Comparison of ENCODE assay signal across 16 mouse cellular contexts in the genomic region with DNA sequence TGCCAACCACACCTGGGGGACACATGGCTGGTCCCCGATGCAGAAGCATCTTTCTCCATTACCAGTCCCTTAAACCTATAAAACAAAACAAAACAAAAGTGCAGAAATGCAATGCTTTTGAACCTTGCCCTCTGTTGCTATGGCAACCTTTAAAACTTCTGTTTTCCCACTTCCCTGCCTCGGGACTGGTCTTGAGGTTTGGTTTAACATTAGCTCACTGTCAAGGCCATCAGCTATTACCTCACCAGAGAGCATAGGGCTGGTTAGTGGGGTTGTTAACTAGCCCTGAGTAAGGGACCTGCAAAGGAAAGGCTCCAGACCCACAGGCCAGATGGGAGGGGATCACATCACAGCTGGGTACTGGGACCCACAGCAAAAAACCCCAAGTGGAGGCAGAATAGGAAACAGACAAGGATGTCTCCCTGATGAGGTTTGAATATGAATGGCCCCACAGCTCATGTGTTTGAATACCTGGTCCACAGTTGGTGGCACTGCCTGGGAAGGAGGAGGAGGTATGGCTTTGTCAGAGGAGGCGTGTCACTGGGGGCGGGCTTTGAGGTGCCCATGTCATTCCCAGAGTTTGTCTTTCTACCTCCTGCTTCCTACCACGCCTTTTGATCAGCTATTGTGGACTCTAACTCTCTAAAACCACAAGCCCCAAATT. TPM values are rescaled to one million over a fixed set of nuclear protein-coding genes. Genes with fewer than 3 reads are reported as not detected.
DNase-seq lines count a peak whose midpoint lies in the region; ATAC-seq and TF ChIP-seq lines count a peak whose summit lies in the region.
"Had no signal": no experiment of that assay in that cellular context is flagged by ENCODE, and none has a peak within 500 bp of the region (broad histone marks: within the 10 kb centered on the region; RNA-seq: fewer than 3 reads in every experiment).

No protein-coding gene starts in this region.

- TF ChIP-seq POLR2A in small intestine, adult 2 months (IDR thresholded peaks at IDR 0.05; ENCODE audit: low read depth, low read length): no peak

- no peak overlapping the region for H3K9ac ChIP-seq in intestine, embryonic 14.5 days (ENCODE audit: low read length)
- H3K9ac ChIP-seq in liver, embryonic 11.5 days (ENCODE audit: low read depth, low read length): no peak overlapping the region
- H3K9ac ChIP-seq: embryonic facial prominence, embryonic 13.5 days; forebrain, embryonic 15.5 days had no signal

- H3K27ac ChIP-seq in intestine, embryonic 14.5 days (ENCODE audit: low read depth): no peak overlapping the region
- H3K27ac ChIP-seq in liver, embryonic 11.5 days (ENCODE audit: low read depth, low read length): peak overlapping the region; percentile 66
- H3K27ac ChIP-seq in small intestine, adult 2 months (ENCODE audit: insufficient read depth, low read depth, low read length): peak overlapping the region; percentile 13; the same call in 1 of the 2 replicates
- H3K27ac ChIP-seq: embryonic facial prominence, embryonic 13.5 days; forebrain, embryonic 15.5 days had no signal

- peak; percentile 84 for ATAC-seq in intestine, embryonic 14.5 days (replicated peaks; ENCODE audit: low FRiP score, low TSS enrichment, low read depth)
- peak; percentile 68 for ATAC-seq in liver, embryonic 11.5 days (replicated peaks; ENCODE audit: low FRiP score)
- ATAC-seq: forebrain, embryonic 15.5 days; hindbrain, embryonic 16.5 days had no signal

- H3K4me1 ChIP-seq in intestine, embryonic 14.5 days (replicated peaks; ENCODE audit: control insufficient read depth, insufficient read depth, low read length): no peaks in the 10 kb centered on the region
- H3K4me1 ChIP-seq in liver, embryonic 11.5 days (replicated peaks; ENCODE audit: control insufficient read depth, insufficient read depth, low read length): peaks cover 8% of the 10 kb centered on the region; the same call in 1 of the 2 replicates
- H3K4me1 ChIP-seq in small intestine, adult 2 months (ENCODE audit: control insufficient read depth, insufficient read depth, insufficient read length, low read length): peaks cover 18% of the 10 kb centered on the region; the same call in 1 of the 2 replicates
- H3K4me1 ChIP-seq: embryonic facial prominence, embryonic 13.5 days; forebrain, embryonic 15.5 days had no signal

- no peak overlapping the region for H3K4me2 ChIP-seq in intestine, embryonic 14.5 days (ENCODE audit: low read length)
- H3K4me2 ChIP-seq in liver, embryonic 11.5 days: no peak overlapping the region
- H3K4me2 ChIP-seq: embryonic facial prominence, embryonic 13.5 days; forebrain, embryonic 15.5 days had no signal

- no peak overlapping the region for H3K4me3 ChIP-seq in intestine, embryonic 14.5 days (ENCODE audit: low read depth, low read length)
- H3K4me3 ChIP-seq in liver, embryonic 11.5 days (ENCODE audit: low read depth, low read length): no peak overlapping the region
- H3K4me3 ChIP-seq in small intestine, adult 2 months (ENCODE audit: low read depth, low read length): no peak overlapping the region
- H3K4me3 ChIP-seq: embryonic facial prominence, embryonic 13.5 days; forebrain, embryonic 15.5 days had no signal

- no peak for TF ChIP-seq CTCF in small intestine, adult 2 months (IDR thresholded peaks at IDR 0.05; ENCODE audit: extremely low read depth, insufficient read length, insufficient replicate concordance, low read depth, low read length)

- no peaks in the 10 kb centered on the region for H3K9me3 ChIP-seq in intestine, embryonic 14.5 days (ENCODE audit: control insufficient read depth, low read length)
- no peaks in the 10 kb centered on the region for H3K9me3 ChIP-seq in liver, embryonic 11.5 days (ENCODE audit: control insufficient read depth, low read length)
- H3K9me3 ChIP-seq: embryonic facial prominence, embryonic 13.5 days; forebrain, embryonic 15.5 days had no signal

- no peak for DNase-seq in intestine, embryonic 14.5 days (ENCODE audit: low spot score)
- DNase-seq in kidney, adult 8-10 months: peak; percentile 70 to 85
- no peak for DNase-seq in liver, embryonic 11.5 days (ENCODE audit: low spot score)
- DNase-seq in cerebellum, adult 18-20 months: no peak
- no peak for DNase-seq in adrenal gland, postnatal 14 days
- DNase-seq in adipocyte (ENCODE audit: low spot score): no peak
- DNase-seq: adrenal gland, postnatal 25 days; gastrocnemius, postnatal 25 days; layer of hippocampus, postnatal 36 days; thymus, postnatal 36 days had no signal

- WGBS in intestine, embryonic 14.5 days: 64% methylated on average over 5 of the region's 5 CpGs
- WGBS in liver, embryonic 11.5 days: 64% methylated on average over 5 of the region's 5 CpGs
- WGBS in small intestine, adult 2 months: 49% methylated on average over 5 of the region's 5 CpGs

- no peaks in the 10 kb centered on the region for H3K27me3 ChIP-seq in intestine, embryonic 14.5 days (replicated peaks; ENCODE audit: control insufficient read depth, insufficient read depth, low read length)
- no peaks in the 10 kb centered on the region for H3K27me3 ChIP-seq in liver, embryonic 11.5 days (replicated peaks; ENCODE audit: control insufficient read depth, insufficient read depth, low read length)
- H3K27me3 ChIP-seq in small intestine, adult 2 months (ENCODE audit: control insufficient read depth, insufficient read depth, low read length): no peaks in the 10 kb centered on the region
- H3K27me3 ChIP-seq: CH12.LX; embryonic facial prominence, embryonic 13.5 days; forebrain, embryonic 15.5 days had no signal

- H3K36me3 ChIP-seq in intestine, embryonic 14.5 days (ENCODE audit: control insufficient read depth, insufficient read depth, low read length): no peaks in the 10 kb centered on the region
- no peaks in the 10 kb centered on the region for H3K36me3 ChIP-seq in liver, embryonic 11.5 days (ENCODE audit: control insufficient read depth, insufficient read depth, low read length)
- H3K36me3 ChIP-seq in small intestine, adult 2 months (ENCODE audit: control insufficient read depth, insufficient read depth, low read length): peaks cover 37% of the 10 kb centered on the region
- H3K36me3 ChIP-seq: embryonic facial prominence, embryonic 13.5 days; forebrain, embryonic 15.5 days had no signal

RNA-seq across cellular contexts. Expression of a gene that starts 14.4 kb away (rescaled TPM):
- polyA plus RNA-seq in intestine, embryonic 14.5 days (2014; fragmentation: Nextera tagmentation; extraction: Ambion mirVana): 24.0 and 25.6 TPM in 2 replicates
- polyA plus RNA-seq in liver, embryonic 11.5 days (2014; fragmentation: Nextera tagmentation; extraction: Ambion mirVana): 9.1 and 9.5 TPM in 2 replicates
- 8.0 and 18.3 TPM in 2 replicates for polyA plus RNA-seq in small intestine, adult 2 months (2012; rRNA removed)
- total RNA-seq in adrenal gland, postnatal 14 days (2021): 0.89 and 1.0 TPM in 2 replicates

RNA-seq across cellular contexts. Expression of a gene that starts 48.4 kb away (rescaled TPM):
- polyA plus RNA-seq in intestine, embryonic 14.5 days (2014; fragmentation: Nextera tagmentation; extraction: Ambion mirVana): 287 TPM in 2 replicates
- polyA plus RNA-seq in liver, embryonic 11.5 days (2014; fragmentation: Nextera tagmentation; extraction: Ambion mirVana): 328 and 349 TPM in 2 replicates
- polyA plus RNA-seq in small intestine, adult 2 months (2012; rRNA removed): 5.5 and 10.0 TPM in 2 replicates
- total RNA-seq in adrenal gland, postnatal 14 days (2021): 73.1 and 80.9 TPM in 2 replicates

RNA-seq across cellular contexts. Expression of a gene that starts 48.5 kb away (rescaled TPM):
- polyA plus RNA-seq in intestine, embryonic 14.5 days (2014; fragmentation: Nextera tagmentation; extraction: Ambion mirVana): 20.3 TPM in 2 replicates
- polyA plus RNA-seq in liver, embryonic 11.5 days (2014; fragmentation: Nextera tagmentation; extraction: Ambion mirVana): 32.1 and 33.5 TPM in 2 replicates
- 0.42 and 0.75 TPM in 2 replicates for polyA plus RNA-seq in small intestine, adult 2 months (2012; rRNA removed)
- total RNA-seq in adrenal gland, postnatal 14 days (2021): 20.8 and 22.0 TPM in 2 replicates

RNA-seq across cellular contexts. Expression of a gene that starts 49.0 kb away (rescaled TPM):
- polyA plus RNA-seq in intestine, embryonic 14.5 days (2014; fragmentation: Nextera tagmentation; extraction: Ambion mirVana): 9.6 and 14.2 TPM in 2 replicates
- polyA plus RNA-seq in liver, embryonic 11.5 days (2014; fragmentation: Nextera tagmentation; extraction: Ambion mirVana): 25.1 and 26.0 TPM in 2 replicates
- polyA plus RNA-seq in small intestine, adult 2 months (2012; rRNA removed): 0.13 and 0.63 TPM in 2 replicates
- total RNA-seq in adrenal gland, postnatal 14 days (2021): 7.8 and 14.5 TPM in 2 replicates

RNA-seq across cellular contexts. Expression of a gene that starts 49.9 kb away (rescaled TPM):
- polyA plus RNA-seq in intestine, embryonic 14.5 days (2014; fragmentation: Nextera tagmentation; extraction: Ambion mirVana): 71.7 and 74.6 TPM in 2 replicates
- 8.5 and 9.4 TPM in 2 replicates for polyA plus RNA-seq in liver, embryonic 11.5 days (2014; fragmentation: Nextera tagmentation; extraction: Ambion mirVana)
- 7.4 and 23.3 TPM in 2 replicates for polyA plus RNA-seq in small intestine, adult 2 months (2012; rRNA removed)
- total RNA-seq in adrenal gland, postnatal 14 days (2021): 4.4 and 6.7 TPM in 2 replicates
- total RNA-seq: megakaryocyte-erythroid progenitor cell, adult 5-6 weeks had no signal

Comparison
In these comparisons a context has a peak if more than half of its experiments do, and no peak if none do; other contexts are left out.
1. DNase-seq: peak in kidney, adult 8-10 months (2 of 2); none in intestine, embryonic 14.5 days (single experiment), liver, embryonic 11.5 days (single experiment), cerebellum, adult 18-20 months (0 of 2), adrenal gland, postnatal 14 days (single experiment) and adipocyte (single experiment).
2. RNA of a gene that starts 48.4 kb away (polyA plus RNA-seq): 328 to 349 TPM in liver, embryonic 11.5 days and 287 TPM in intestine, embryonic 14.5 days; 5.5 to 10.0 TPM in small intestine, adult 2 months; every median in the first group is over 10 times any median in the second.
3. RNA of a gene that starts 48.5 kb away (polyA plus RNA-seq): 32.1 to 33.5 TPM in liver, embryonic 11.5 days and 20.3 TPM in intestine, embryonic 14.5 days; 0.42 to 0.75 TPM in small intestine, adult 2 months; every median in the first group is over 10 times any median in the second.